Mouse (Mus musculus): Measurements from ENCODE around the gene 4930578C19Rik. TPM values are rescaled to one million over a fixed set of nuclear protein-coding genes. Genes with fewer than 3 reads are reported as not detected.
"Not testable (repeated sequence)": the region's sequence is repeated elsewhere in the genome, so short reads cannot be mapped to it uniquely, and the experiment has no call there.

4930578C19Rik gene
- polyA plus RNA-seq, 1 experiment from 2014 or later: 0.61 TPM

DNA sequence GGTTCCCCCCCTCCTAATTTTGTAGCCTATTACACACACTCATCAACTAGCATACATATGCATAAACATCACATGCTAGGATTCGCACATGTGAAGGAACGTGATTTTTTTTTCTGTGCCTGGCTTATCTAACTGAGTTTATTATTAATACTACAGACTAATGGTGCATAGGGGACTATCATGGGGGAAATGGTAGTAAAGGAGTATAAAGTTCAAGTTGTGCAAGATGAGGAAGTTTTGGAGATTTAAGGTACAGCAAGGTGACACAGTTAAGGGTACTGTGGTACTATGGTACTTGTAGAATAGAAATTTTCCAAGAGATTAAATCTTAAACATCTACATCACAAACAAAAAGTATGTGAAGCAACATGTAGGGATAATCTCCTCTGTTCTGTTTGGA lies 64.5 kb downstream of the 4930578C19Rik start:
- H3K4me2 ChIP-seq (replicated peaks): no peak overlapping the region
- H3K27me3 ChIP-seq: no peaks in the 10 kb centered on the region
- no peaks in the 10 kb centered on the region for H3K36me3 ChIP-seq
- ATAC-seq (replicated peaks): no peak
- no peaks in the 10 kb centered on the region for H3K4me1 ChIP-seq
- WGBS: 83% methylated on average over 2 of the region's 2 CpGs
- no peak overlapping the region for H3K9ac ChIP-seq (replicated peaks)
- H3K9me3 ChIP-seq: no peaks in the 10 kb centered on the region
- H3K4me3 ChIP-seq: no peak overlapping the region
- H3K27ac ChIP-seq (replicated peaks): no peak overlapping the region

DNA sequence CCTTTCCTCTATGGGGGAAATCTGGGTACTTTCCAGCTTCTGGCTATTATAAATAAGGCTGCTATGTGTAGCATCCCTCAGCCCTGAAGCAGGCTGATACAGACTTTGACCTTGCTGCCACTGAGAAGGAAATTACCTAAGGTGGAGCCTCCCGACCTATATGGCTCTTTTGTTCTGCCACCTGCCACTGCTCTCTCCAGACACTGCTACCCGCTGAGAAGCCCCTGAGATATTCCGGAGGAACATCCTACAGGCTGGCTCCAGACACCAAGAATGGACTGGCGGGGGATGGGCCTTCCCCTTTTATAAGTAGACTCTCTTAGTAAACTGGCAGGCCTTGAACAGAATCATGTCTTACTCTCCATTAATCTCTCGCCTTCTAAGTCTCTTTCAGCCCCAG lies 77.0 kb downstream of the 4930578C19Rik start:
- not testable (repeated sequence) for H3K27me3 ChIP-seq; H3K4me1 ChIP-seq; ATAC-seq (replicated peaks); H3K4me3 ChIP-seq; H3K36me3 ChIP-seq; H3K27ac ChIP-seq (replicated peaks); H3K4me2 ChIP-seq (replicated peaks); H3K9ac ChIP-seq (replicated peaks); H3K9me3 ChIP-seq
- 82% methylated on average over 5 of the region's 5 CpGs for WGBS
